Mouse (Mus musculus): Measurements from ENCODE around the gene Hoxa11. TPM values are rescaled to one million over a fixed set of nuclear protein-coding genes. Genes with fewer than 3 reads are reported as not detected.
A peak's percentile ranks its signal among the peaks of the same experiment; 100 is the strongest.

Hoxa11 gene
- polyA plus RNA-seq, 1 experiment: not detected

GRCm38 (mm10) chr6:52228475-52229465 lies 16.8 kb downstream of the Hoxa11 start:
- WGBS: 3% methylated on average over 38 of the region's 38 CpGs
- peaks cover 61% of the 10 kb centered on the region for H3K27me3 ChIP-seq (ENCODE audit: control insufficient read depth, insufficient read depth, low read length)
- 0 out of 2 replicates have a peak overlapping the region, but pooled peaks have one; percentile 18 for H3K4me3 ChIP-seq (ENCODE audit: extremely low read depth, insufficient read depth, insufficient read length)
- TF ChIP-seq POLR2A (IDR thresholded peaks at IDR 0.05; ENCODE audit: low read depth, low read length) (no peak), CTCF (IDR thresholded peaks at IDR 0.05; ENCODE audit: extremely low read depth, insufficient read depth, insufficient read length, insufficient replicate concordance) (no peak)
- no peak for DNase-seq (ENCODE audit: low read depth in 1 of 2, low spot score in 2 of 2)
- no peaks in the 10 kb centered on the region for H3K36me3 ChIP-seq (ENCODE audit: control insufficient read depth, insufficient read depth, low read length)
- H3K27ac ChIP-seq (ENCODE audit: insufficient read depth, low read length): no peak overlapping the region
- peaks cover 17% of the 10 kb centered on the region for H3K4me1 ChIP-seq (ENCODE audit: control insufficient read depth, insufficient read depth, insufficient read length)

GRCm38 (mm10) chr6:52227470-52228222 lies 18.0 kb downstream of the Hoxa11 start:
- Histone ChIP-seq H3K27me3 (ENCODE audit: control insufficient read depth, insufficient read depth, low read length) (peaks cover 55% of the 10 kb centered on the region), H3K4me1 (ENCODE audit: control insufficient read depth, insufficient read depth, insufficient read length) (peaks cover 17% of the 10 kb centered on the region), H3K4me3 (ENCODE audit: extremely low read depth, insufficient read depth, insufficient read length) (no peak overlapping the region), H3K36me3 (ENCODE audit: control insufficient read depth, insufficient read depth, low read length) (no peaks in the 10 kb centered on the region), H3K27ac (ENCODE audit: insufficient read depth, low read length) (no peak overlapping the region)
- DNase-seq (ENCODE audit: low read depth in 1 of 2, low spot score in 2 of 2): no peak
- WGBS: 36% methylated on average over 11 of the region's 11 CpGs
- no peak for TF ChIP-seq CTCF (IDR thresholded peaks at IDR 0.05; ENCODE audit: extremely low read depth, insufficient read depth, insufficient read length, insufficient replicate concordance)
- TF ChIP-seq POLR2A (IDR thresholded peaks at IDR 0.05; ENCODE audit: low read depth, low read length): no peak

GRCm38 (mm10) chr6:52226569-52227257 lies 18.9 kb downstream of the Hoxa11 start:
- H3K27me3 ChIP-seq (ENCODE audit: control insufficient read depth, insufficient read depth, low read length): peaks cover 54% of the 10 kb centered on the region
- H3K27ac ChIP-seq (ENCODE audit: insufficient read depth, low read length): no peak overlapping the region
- H3K4me1 ChIP-seq (ENCODE audit: control insufficient read depth, insufficient read depth, insufficient read length): peaks cover 15% of the 10 kb centered on the region; the same call in 1 of the 2 replicates
- WGBS: 10% methylated on average over 26 of the region's 26 CpGs
- no peaks in the 10 kb centered on the region for H3K36me3 ChIP-seq (ENCODE audit: control insufficient read depth, insufficient read depth, low read length)
- no peak for DNase-seq (ENCODE audit: low read depth in 1 of 2, low spot score in 2 of 2)
- TF ChIP-seq CTCF (IDR thresholded peaks at IDR 0.05; ENCODE audit: extremely low read depth, insufficient read depth, insufficient read length, insufficient replicate concordance) (no peak), POLR2A (IDR thresholded peaks at IDR 0.05; ENCODE audit: low read depth, low read length) (no peak)
- no peak overlapping the region for H3K4me3 ChIP-seq (ENCODE audit: extremely low read depth, insufficient read depth, insufficient read length)

DNA sequence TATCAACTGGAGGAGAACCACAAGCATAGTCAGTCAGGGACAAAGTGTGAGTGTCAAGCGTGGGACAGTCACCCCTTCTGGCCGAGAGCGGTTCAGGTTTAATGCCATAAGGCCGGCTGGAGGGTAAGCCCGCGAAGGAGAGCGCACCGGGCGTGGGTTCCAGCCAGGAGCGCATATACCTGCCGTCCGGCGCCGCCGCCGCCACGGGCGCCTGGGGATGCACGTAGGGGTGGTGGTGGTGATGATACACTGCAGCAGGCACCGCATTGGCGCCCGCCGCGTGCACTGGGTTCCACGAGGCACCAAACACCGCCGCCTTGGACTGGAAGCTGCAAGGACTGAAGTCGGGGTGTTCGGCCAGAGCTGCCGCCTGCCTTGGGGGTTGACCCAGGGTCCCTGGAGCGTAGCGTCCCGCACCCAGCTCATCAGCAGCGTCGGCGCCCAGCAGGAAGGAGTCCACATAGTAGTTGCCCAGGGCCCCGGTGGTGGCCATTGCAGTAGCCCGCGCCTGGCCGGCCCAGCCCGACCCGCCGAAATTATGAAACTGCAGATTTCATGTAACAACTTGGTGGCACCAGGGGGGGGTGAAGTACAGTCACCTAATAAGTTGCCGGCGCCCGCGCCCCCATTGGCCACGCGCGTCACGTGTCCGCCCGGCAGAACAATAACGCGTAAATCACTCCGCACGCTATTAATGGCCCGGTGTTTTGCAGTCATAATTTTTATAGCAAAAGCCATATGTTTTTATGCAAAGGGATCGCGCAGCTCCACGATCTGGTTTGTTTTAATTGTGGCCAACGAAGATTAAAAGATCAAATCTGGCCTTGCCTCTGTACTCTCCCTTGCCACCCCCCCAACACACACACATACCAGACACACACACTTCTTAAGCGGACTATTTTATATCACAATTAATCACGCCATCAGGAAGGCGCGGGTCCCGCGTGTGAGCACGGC lies 19.7 kb downstream of the Hoxa11 start:
- H3K36me3 ChIP-seq (ENCODE audit: control insufficient read depth, insufficient read depth, low read length): no peaks in the 10 kb centered on the region
- peak overlapping the region; percentile 2; the same call in 1 of the 2 replicates for H3K4me3 ChIP-seq (ENCODE audit: extremely low read depth, insufficient read depth, insufficient read length)
- no peak overlapping the region for H3K27ac ChIP-seq (ENCODE audit: insufficient read depth, low read length)
- WGBS: under 1% methylated on average over 69 of the region's 69 CpGs
- no peak for TF ChIP-seq CTCF (IDR thresholded peaks at IDR 0.05; ENCODE audit: extremely low read depth, insufficient read depth, insufficient read length, insufficient replicate concordance)
- TF ChIP-seq POLR2A (IDR thresholded peaks at IDR 0.05; ENCODE audit: low read depth, low read length): no peak
- no peak for DNase-seq (ENCODE audit: low read depth in 1 of 2, low spot score in 2 of 2)
- peaks cover 15% of the 10 kb centered on the region; the same call in 1 of the 2 replicates for H3K4me1 ChIP-seq (ENCODE audit: control insufficient read depth, insufficient read depth, insufficient read length)
- H3K27me3 ChIP-seq (ENCODE audit: control insufficient read depth, insufficient read depth, low read length): peaks cover 56% of the 10 kb centered on the region

DNA sequence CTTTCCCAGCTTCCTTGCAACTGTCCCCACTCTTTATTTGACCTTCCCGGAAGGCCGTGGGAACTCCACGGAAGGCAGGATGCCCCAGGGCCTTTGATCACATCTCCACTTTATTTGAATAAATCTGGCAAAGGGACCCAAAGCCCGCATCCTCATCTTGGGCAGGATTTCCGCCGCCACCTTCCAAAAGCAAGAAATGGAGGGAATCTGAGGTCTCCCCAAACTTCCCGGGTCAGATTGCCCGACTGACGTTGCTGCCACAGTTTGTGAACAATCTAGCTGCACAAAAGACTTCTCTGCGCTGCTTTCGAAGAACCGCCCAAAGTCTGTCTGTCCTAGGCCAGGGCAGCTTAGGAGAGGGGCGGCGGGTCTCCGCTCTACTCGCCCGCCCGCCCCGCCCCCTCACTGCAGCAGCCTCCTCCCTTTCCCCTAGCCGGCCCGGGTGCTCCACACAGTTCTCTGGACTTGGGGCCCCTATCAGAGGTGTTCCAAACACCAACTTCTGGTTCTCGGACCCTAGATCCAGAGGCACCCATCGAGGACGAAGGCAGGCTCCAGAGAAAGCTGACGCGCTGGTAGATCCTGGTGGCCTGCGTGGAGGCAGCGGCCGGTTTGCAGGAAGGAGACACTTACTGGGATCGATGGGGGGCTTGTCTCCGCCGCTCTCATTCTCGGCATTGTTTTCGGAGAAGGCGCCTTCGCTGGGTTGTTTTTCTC lies 20.6 kb downstream of the Hoxa11 start:
- Histone ChIP-seq H3K27ac (ENCODE audit: insufficient read depth, low read length) (no peak overlapping the region), H3K4me3 (ENCODE audit: extremely low read depth, insufficient read depth, insufficient read length) (peak overlapping the region; percentile 2; the same call in 1 of the 2 replicates)

More for the DNA sequence above, 20.6 kb downstream of the Hoxa11 start:
- H3K27me3 ChIP-seq (ENCODE audit: control insufficient read depth, insufficient read depth, low read length): peaks cover 53% of the 10 kb centered on the region
- TF ChIP-seq CTCF (IDR thresholded peaks at IDR 0.05; ENCODE audit: extremely low read depth, insufficient read depth, insufficient read length, insufficient replicate concordance): no peak
- TF ChIP-seq POLR2A (IDR thresholded peaks at IDR 0.05; ENCODE audit: low read depth, low read length): no peak
- H3K4me1 ChIP-seq (ENCODE audit: control insufficient read depth, insufficient read depth, insufficient read length): peaks cover 14% of the 10 kb centered on the region; the same call in 1 of the 2 replicates
- WGBS: under 1% methylated on average over 36 of the region's 36 CpGs
- no peak for DNase-seq (ENCODE audit: low read depth in 1 of 2, low spot score in 2 of 2)
- no peaks in the 10 kb centered on the region for H3K36me3 ChIP-seq (ENCODE audit: control insufficient read depth, insufficient read depth, low read length)
